Mouse (Mus musculus) spleen, postnatal 14 days (tissue): ENCODE measurements around the gene Arpc5l.
"Not testable (repeated sequence)": the region's sequence is repeated elsewhere in the genome, so short reads cannot be mapped to it uniquely, and the experiment has no call there.

Experiments
- DNase-seq, 2 experiments: peaks; one replicate each; pipeline ENCODE4 v3.0.0; 2021 to 2022; ENCODE audit warnings: low spot score in 2 of 2

Arpc5l gene

GRCm38 (mm10) chr2:38999910-39000586 is 5.1 kb upstream of the Arpc5l start:
- no peak for DNase-seq

DNA sequence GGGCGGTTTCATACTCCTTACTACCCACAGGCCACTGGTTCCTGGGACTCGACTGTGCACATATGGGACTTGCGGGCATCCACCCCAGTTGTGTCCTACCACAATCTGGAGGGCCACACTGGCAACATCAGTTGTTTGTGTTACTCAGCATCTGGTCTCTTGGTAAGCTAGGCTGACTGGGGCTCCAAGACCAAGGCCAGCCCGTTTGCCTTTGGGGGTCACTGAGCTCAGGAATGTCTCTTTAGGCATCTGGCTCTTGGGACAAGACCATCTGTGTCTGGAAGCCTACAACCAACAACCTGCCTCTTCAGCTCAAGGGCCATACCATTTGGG is 4.6 kb upstream of the Arpc5l start:
- no peak for DNase-seq

- no peak for DNase-seq
These were observed 3.3 kb upstream of the Arpc5l start for GRCm38 (mm10) chr2:39001866-39002265.

DNA sequence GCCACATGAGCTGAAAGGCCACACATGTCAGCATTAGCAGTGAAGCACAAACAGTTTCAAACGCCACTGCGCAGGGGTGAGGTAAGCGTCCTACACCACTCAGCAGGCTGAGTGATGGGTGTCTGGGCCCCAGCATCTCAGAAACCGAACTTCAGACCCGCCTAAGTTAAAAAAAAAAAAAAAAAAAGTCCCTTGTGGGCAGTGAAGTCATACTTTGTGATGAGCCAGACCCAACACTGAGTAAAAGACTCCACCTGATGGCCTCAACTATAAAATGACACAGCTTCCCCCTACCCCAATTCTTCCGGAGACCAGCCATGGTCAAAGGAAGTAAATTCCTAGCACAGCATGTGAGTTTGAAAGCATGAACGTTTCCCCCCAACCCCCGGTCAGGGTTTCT is 2.0 kb upstream of the Arpc5l start:
- DNase-seq = no peak

DNA sequence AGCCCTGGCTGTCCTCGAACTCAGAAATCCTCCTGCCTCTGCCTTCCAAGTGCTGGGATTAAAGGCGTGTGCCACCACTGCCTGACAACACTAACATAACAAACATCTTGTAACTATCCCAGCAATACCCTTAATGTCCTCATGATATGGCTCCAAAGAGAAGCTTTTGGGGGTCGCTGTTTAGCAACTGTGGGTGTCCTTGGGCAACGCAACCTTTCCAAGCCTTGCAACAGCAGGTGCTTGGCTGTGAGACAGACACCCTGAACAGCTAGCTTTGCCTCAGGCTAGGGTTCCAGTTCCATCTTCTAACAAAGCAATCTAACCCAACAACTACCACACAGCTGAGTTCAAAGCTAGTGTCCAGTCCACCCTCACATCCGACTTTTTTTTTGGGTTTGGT is 1.6 kb upstream of the Arpc5l start:
- DNase-seq = no peak

DNA sequence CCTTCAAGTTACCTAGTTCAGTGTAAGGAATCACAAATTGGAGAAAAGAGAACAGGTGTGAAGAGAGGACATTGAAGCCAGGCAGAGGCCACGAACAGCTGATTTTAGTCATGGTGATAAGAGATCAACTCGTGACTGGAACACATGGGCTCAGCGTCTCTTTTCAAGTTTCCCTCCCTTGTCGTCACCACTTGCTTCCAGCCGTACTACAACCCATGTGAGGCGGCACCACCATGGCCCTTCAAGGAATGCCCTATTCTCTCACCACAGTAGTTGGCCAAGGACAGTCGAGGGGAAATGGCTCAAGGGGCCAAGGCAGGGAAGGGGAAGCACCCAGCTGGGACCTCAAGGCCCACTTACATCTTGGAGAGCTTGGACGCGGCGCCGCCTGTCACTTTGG is 776 bp upstream of the Arpc5l start:
- DNase-seq = no peak

DNA sequence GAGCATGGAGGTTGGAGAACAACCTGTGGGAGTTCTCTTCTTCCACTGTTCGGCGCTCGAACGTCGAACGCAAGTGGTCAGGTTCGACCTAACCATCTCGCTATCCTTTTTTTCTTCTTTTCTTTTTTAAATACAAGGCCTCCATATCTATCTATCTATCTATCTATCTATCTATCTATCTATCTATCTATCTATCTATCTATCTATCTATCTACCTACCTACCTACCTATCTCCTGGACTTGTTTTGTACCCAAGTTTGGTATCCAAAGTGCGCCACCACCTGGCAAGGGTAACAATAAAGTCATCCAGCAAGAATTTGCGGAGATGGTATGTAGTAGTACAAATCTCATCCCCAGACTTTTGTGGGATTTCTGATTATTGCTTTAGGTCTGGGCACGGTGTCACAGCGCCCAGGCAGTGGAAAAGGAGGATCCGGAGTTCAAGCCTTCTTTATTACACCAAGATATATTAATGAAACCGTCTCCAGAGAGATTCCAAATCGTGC is 479 bp downstream of the Arpc5l start, which contains the start of gene Rpl35:
Gene Rpl35 (minus strand): TSS at position 51 of the 506 bp plus-strand sequence.
- peak; percentile 47 to 66 for DNase-seq

- DNase-seq = no peak
These were observed 1.1 kb downstream of the Arpc5l start for GRCm38 (mm10) chr2:39006149-39006730.

DNA sequence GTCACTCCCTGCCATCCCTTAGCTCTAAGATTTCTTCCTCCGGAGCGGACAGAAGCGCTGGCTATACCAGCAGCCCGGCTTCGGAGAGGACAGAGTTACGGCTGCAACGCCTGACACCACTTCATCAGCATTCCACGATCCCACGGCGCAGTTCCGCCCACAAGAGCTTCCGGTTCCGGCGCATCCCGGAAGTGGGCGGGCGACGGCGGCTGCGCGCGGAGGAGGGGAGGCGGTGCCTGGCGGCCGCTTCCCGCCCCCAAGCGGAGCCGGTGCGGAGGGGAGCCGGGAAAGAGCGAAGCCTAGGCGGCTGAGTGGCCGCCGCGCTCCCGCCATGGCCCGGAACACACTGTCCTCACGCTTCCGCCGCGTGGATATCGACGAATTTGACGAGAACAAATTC is 2.7 kb downstream of the Arpc5l start:
- peak; percentile 88 to 94 for DNase-seq

DNA sequence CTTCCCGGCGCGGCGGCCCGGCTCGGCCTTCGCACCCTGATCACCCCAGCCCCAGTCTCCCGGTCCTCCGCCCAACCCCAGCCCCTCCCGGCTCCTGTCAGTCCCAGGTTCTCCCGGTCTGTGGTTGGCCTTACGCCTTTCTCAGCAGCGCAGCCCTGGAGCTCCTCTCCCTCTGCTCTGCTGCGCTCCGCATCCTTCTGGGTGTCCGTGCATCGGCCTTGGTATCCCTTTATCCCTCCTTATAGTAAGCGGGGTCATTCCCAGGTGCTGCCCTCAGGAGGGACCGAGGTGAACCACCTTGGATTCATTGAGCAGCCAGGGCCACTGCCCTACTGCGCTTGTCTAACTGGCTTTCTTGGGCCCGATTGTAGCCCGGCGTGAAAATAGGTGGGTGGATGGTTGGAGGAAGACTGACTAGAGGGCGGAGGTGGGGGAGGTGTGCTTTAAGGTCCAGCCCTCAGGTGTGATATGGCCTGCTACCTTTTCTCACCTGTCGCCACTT is 3.3 kb downstream of the Arpc5l start:
- DNase-seq = peak in 1 of 2 experiments; percentile 30

DNA sequence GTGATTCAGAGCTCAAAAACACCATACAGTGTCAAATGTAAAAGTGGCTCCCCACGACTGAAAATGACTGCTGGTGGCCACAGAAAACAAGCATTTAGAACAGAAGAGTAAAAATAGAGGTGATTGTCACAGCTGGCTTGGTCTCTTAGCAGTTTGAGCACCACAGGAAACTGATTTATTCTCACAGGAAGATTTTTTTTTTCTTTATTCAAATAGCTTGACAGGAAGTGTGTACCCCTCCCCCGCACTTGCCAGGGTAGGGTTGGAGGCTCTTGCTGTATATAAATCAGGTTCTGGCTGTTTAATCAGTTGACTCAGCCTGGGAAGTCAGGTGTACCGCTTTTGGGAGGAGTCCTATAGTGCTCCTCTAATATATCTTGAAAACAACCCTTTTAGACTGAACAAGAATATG is 3.8 kb downstream of the Arpc5l start:
- peak; percentile 44 to 62 for DNase-seq

- DNase-seq = not testable (repeated sequence)
These were observed 5.0 kb downstream of the Arpc5l start for GRCm38 (mm10) chr2:39010144-39010543.

GRCm38 (mm10) chr2:39011264-39011663 is 6.1 kb downstream of the Arpc5l start:
- no peak for DNase-seq

GRCm38 (mm10) chr2:39011971-39012370 is 6.8 kb downstream of the Arpc5l start:
- no peak for DNase-seq

DNA sequence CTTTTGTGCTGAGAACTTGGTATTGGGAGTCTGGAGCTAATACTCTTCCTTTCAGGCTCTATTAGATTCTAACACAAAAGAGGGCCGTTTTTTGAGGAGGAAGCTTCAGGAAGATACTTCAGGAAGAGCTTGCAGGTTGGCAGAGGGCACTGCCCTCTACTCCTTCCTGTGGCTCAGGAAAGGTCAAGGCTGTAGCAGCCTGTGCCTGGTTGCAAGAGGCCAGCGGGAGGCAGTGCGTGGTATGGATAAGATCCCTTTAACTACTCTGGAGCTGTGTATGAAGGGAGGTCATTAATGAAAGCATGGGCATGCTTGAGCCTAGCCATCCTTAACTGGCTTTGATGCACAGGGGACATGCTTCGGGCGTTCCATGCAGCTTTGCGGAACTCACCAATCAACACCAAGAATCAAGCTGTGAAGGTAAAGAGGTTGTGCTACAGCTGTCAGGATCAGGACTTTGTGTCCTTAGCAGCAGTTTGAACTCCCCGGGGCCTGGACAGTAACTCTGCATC is 7.7 kb downstream of the Arpc5l start:
- no peak for DNase-seq

GRCm38 (mm10) chr2:39016581-39016980 is 11.4 kb downstream of the Arpc5l start:
- DNase-seq = no peak

DNA sequence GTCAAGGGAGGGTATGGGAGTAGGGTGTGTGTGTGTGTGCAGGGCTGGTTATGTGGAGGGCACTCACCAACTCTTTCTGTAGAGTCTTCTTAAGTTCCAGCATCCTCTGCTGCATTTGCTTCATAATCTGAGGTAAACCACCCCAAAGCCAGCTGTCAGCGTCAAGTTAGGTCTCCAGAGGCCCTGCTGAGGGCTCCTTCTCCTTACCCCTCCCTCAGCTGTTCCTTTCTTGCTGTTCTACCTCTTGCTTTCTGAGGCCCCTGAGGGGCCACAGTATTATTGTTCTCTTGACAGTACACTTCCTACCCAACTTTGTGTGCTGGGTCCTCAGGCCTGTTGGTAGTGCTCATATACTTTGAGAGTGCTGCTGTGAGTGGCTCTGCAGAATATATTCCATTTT is 14.9 kb downstream of the Arpc5l start:
- no peak for DNase-seq

- DNase-seq = no peak
These were observed 26.5 kb downstream of the Arpc5l start for GRCm38 (mm10) chr2:39031611-39032010.

DNA sequence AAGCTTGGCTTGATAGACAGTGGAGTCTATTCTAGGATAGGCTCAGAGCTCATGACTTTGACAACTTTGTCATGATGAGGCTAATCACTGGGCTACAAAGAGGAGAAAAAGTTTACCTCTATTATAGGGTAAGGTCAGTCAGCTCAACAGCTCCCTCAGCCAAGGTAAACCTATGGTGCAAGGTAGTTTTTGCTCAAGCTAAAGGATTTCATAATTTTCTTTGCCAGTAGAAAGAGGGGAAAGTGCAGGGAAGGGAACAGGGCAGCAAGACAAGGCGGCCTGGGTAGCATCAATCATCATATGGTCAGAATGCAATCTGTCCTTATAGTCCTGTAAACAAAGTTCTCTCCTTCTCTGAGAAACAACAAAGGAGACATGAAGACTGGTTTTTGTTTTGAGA is 35.1 kb downstream of the Arpc5l start:
- DNase-seq = no peak

- DNase-seq = no peak
These were observed 43.4 kb downstream of the Arpc5l start for GRCm38 (mm10) chr2:39048515-39048914.

- no peak for DNase-seq
These were observed 59.7 kb downstream of the Arpc5l start for GRCm38 (mm10) chr2:39064687-39065399.
